Mouse (Mus musculus): ENCODE measurements around the gene Cox19.
A peak's percentile ranks its signal among the peaks of the same experiment; 100 is the strongest.
"Not testable (repeated sequence)": the region's sequence is repeated elsewhere in the genome, so short reads cannot be mapped to it uniquely, and the experiment has no call there.

Cox19 gene

DNA sequence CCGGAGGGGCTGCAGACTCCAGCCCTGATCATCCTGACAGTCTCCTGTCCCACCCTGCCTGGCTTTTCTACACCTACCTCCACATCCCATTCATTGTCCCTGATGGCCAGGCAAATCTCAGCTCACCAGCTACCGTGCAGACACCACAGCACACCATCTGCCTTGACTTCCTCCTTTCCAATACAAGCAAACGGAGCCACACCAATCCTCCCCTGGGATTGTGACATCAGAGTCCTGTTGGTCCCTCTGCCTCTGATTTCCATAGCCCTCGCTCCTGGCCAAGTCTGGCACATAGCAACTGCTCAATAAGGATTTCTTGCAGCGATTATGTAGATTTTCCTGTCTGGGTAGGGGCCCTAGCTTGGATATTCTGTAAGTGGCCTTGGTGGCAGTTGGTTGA, at the start of gene Cox19:
TSS of gene Cox19 (minus strand) at position 285 of the 400 bp plus-strand sequence.
- DNase-seq (ENCODE audit: low read depth, low spot score), result no peak

DNA sequence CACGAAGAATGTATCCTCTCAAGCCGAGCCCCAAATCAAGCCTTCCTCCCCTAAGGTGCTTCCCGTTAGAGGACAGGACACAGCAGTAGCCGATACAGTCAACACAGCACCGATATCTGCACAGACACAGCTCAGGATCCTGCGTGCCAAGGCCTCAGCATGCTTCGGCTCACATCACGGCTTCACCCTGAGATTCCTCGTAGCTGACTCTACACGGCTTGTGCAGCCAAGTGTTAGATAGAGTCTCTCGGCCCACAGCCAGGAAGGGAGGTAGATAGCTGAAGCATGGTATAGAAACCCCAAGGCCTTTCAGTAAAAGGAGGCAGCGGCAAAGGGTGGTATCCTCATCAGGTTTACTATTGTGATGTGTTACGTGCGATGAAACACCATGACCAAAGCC, 48.8 kb upstream of the Cox19 start:
- no peak for DNase-seq (ENCODE audit: low read depth, low spot score)

DNA sequence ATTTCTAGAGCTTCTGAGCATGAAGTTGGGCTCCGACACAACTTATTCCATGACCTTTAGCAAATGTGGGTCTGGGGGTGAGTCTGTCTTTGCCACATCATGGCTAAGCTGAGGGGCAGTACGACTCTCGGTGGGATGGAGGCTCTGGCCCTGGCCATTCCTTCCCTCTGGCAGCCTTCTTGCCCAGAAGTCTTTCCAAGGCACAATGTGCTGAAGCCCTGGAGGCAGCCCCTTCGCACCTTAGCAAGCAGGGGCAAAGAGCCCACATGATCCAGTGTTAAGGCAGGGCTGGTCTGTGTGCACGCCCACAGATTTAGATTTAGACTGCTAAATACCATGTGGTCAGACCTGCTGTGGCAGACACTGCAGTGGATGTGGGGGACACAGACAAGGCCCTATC, 47.6 kb upstream of the Cox19 start:
- DNase-seq (ENCODE audit: low read depth, low spot score), result no peak

DNA sequence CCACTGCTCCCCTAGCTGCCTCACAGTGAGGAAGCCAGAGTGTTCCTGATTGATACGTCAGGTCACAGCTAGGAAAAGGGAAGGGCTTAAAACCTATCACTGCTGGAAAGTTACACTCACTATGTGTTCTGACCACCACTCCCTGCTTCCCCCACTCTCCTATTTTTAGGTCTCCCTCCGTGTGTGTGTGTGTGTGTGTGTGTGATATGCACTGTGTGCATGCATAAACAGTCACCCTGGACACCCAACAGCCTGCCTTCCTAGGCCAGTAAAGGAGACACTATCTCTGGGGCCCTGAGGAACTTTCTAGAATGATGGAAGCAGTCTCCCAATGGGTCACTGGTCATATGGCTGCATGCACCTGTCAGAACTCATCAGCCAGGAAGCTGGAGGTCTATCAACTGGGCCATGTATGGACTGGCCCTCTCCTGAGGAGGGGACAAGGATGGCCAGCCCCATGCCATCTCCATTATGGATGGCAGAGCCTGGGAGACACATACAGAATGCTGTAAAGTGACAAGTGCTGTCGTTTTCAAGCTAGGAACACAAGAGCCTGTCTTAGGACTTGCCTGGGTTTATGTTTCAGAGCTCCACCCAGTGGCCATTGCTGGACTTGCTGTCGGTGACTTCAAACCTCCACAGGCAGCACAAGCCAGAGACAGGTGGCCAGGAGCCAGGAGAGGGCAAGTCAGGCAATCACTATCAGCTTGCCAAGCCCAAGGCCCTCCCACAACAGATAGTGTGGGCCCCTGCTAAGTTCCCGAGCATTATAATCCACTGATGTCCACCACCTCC, 46.9 kb upstream of the Cox19 start:
- DNase-seq (ENCODE audit: low read depth, low spot score), result peak; percentile 87

DNA sequence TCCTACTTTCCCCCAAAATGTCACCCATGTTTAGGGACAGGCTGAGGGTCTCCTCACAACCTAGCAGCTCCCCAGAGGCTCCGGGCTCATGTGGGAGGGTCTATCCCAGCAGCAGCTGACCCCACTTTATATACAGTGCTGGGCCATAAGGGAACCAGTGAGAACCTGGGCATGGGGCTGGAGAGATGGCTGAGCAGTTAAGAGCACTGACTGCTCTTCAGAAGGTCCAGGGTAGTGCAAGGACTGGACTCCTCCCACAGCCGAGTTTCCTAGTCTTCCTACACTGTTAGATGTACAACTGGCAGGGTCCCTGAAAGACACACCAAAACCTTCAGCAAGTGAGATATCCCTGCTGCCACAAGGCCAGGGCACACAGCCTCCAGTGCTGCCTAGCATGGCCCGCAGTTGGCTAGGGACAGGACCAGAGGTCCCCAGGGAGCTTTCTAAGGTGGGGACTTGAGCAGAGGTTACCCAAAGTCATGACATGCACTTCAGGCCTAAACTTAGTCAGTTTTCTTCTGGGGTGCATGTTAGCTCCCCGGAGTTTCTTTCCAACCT, 46.2 kb upstream of the Cox19 start:
- no peak for DNase-seq (ENCODE audit: low read depth, low spot score)

DNA sequence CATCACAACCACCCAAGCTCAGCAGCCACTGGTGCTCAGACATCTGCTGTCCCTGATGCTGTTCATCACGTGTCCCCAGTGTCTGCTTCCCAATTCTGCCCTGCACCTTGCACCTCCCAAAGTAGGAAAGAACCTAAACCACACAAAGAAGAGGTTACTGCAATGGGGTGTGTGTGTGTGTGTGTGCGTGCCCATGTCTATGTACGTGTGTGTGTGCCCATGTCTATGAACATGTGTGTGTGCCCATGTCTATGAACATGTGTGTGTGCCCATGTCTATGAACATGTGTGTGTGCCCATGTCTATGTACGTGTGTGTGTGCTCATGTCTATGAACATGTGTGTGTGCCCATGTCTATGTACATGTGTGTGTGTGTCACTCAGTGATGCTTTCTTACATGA, 44.3 kb upstream of the Cox19 start:
- no peak for DNase-seq (ENCODE audit: low read depth, low spot score)

DNA sequence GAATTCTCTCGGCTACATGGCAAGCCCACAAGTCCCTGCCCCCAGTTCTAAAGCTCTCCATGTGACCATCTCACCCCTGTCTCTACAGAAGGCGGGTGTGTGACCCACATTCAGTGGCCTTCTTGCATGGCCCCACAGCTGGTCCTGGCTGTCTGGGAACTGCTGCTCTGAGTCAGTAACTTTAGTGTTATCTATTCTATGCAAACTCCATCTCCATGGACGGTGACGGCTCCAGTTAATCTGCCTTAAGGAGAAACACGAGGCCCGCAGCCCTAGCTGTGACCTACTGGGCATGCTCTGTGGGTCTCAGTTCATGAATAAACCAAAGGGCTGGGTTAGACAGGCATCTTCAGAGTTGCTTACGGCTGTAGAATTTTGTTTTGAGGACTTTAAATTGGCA, 43.2 kb upstream of the Cox19 start:
- DNase-seq (ENCODE audit: low read depth, low spot score), result no peak

DNA sequence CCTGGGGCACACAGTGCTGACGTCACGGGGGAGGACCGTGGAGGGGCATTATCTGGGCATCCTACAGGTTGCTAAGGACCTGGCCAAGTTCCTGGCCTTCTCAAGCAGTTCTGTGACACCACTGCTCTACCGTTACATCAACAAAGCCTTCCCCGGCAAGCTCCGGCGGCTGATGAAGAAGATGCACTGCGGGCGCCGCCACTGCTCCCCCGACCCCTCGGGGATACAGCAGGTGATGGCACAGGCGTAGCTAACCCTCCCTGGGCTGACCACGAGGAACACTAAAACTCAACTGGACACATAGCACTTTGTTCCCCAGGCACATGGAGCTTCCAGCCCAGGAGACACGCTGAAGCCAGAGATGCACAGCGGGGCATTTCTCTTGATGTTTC, 42.0 kb upstream of the Cox19 start:
- DNase-seq (ENCODE audit: low read depth, low spot score), result no peak

DNA sequence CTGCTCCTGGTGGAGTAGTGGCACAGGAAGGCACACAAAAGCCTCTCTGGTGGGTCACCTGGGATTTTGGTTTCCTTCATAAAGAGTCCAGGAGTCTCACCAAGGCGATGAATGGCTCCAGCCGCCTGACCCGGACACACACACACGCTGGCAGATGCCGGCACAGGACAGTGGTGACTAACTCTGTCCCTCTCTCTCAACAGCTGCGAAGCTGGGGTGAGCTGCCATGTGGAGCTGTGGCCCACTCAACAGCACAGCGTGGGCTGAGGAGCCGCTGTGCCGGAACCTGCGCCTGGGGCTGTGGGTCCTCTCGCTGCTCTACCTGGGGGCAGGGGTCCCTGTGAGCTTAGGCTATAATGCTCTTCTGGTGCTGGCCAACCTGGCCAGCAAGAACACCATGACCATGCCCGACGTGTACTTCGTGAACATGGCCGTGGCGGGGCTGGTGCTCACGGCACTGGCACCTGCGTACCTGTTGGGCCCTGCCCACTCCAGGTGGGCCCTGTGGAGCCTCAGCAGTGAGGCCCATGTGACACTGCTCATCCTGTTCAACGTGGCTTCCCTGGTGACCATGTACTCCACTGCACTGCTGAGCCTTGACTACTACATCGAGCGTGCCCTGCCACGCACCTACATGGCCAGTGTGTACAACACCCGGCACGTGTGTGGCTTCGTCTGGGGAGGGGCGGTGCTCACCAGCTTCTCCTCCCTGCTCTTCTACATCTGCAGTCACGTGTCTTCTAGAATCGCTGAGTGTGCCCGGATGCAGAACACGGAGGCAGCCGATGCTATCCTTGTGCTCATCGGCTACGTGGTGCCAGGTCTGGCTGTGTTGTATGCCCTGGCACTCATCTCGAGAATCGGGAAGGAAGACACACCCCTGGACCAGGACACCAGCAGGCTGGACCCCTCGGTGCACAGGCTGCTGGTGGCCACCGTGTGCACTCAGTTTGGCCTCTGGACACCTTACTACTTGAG, 41.3 kb upstream of the Cox19 start:
- no peak for DNase-seq (ENCODE audit: low read depth, low spot score)

DNA sequence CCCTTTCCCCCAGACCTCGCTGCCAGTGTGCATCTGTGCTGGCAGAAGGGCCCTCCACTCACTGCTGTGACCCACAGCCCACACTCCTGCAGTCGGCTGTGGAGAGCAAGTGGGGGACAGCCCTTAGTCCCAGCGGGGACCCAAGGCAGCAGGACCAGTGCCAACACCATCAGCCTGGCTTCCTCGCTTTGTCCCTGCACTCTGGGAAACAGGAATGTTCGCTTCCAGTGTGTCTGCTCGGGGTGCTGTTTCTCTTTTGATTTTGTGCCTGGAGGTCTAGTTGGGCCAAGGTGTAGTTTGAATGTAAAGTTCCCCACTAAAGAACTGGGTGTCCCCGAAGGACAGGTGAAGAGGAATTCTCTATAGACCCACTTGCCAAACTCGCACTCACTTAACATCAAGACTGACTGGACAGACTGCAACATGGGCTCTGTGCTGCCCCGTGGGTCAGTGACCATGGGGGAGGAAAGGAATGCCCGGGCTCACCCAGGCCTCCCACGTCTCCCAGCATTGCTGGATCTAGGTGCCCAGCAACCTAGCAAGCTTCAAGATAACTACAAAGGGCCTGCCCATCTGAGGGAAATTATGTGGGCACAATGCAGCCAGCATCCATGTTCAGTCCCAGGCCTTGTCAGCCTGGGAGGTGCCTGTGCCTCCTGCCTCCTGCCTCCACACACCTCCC, 40.2 kb upstream of the Cox19 start:
- DNase-seq (ENCODE audit: low read depth, low spot score), result no peak

DNA sequence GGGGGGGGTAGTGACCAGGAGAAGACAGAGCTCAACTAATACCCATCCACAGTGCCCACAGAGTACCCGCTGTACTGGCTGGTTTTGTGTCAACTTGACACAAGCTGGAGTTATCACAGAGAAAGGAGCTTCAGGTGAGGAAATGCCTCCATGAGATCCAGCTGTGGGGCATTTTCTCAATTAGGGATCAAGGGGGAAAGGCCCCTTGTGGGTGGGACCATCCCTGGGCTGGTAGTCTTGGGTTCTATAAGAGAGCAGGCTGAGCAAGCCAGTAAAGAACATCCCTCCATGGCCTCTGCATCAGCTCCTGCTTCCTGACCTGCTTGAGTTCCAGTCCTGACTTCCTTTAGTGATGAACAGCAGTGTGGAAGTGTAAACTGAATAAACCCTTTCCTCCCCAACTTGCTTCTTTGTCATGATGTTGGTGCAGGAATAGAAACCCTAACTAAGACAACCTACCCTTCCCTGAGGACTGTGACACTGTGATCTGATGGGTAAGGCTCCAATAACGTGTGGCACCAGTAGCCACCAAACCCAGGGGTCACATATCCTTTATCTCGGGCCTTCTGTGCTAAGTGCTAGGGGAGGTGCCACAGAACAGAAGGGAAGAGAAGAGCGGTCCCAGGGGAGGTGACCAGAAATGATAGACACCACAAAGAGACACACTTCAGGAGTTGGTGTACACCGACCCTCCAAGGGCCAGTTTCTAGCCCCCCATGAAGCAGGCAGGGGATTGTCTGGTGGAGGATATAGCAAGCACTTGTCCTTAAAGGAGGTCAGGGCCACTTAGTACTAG, 39.3 kb upstream of the Cox19 start:
- not testable (repeated sequence) for DNase-seq (ENCODE audit: low read depth, low spot score)

DNA sequence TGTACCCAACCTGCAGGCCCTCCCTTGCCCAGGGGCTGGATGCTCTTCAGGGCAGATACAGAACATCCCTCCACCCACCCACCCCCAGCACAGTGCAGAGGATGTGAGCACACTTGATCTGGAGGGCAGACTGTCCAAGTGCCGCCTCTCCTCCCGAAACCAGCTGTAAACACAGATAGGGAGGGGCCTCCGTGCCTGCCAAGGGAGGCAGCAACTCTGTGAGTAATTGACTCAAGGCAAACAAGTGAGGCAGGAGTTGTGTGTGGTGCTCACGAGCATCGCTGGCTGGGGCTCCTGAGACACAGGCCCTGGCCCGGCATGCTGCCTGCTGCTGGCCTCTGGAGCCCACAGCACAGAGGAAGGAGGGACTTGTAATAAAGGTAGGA, 38.5 kb upstream of the Cox19 start:
- DNase-seq (ENCODE audit: low read depth, low spot score), result peak; percentile 26

DNA sequence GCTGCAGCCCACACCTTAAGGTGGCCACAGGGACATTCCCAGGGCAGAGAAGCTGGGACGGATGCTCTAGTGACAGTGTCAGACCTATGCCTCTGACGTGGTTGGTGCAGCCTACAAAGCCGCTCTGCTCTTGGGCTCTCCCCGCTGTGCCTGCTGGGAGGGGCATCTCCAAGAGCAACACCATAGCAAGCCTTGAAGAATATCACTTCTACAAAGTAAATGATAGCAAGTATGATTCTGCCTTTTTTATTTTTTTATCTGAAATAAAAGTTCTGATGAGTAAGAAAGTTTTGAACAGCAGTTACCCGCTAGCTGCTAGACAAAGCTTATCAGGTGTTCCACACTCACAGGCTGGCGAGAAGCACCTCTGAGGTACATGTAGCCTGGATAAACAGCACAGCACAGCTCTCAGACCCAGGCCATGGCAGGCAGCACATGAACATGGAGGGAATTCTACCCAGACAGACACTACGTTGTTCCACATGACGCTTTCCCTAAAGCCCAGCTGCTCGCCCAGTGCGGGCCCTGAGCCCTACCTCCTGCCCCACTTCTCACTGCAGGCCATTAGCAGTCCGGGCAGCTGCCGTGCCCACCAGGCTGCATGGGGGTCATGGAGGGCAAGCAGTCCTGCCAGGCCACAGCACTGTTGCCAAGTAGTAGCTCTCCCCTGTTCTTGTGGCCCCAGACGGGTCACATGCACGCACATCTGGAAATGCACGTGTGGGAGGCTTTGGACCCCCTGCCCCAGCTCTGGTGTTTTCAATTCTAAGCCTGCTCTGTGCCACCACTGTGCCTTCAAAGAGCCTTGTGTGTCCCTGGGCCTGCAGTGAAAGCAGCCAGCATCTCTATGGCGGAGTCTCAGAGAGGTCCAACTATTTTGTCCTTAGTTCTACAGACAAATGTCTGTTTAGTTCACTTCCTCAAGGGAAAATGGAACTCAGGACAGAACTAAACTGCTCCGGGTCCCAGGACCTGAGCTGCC, 37.8 kb upstream of the Cox19 start:
- no peak for DNase-seq (ENCODE audit: low read depth, low spot score)

DNA sequence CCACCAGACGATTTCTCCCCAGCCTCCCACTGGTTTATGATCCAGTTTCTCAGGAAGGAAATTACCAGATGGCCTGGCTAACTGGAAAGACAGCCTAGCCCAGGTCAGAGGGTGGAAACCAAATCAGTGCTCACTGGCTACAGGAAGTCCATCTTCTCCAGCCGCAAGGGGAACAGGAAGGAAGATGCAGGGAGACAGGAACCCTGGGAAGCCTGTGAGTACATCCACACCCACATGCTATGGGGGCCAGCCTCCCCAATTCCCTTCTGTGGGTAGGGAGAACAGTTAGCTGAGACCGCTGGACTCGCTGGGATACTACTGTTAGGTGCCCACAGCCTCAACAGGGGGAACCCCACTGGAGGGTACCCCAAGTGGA, 37.0 kb upstream of the Cox19 start:
- no peak for DNase-seq (ENCODE audit: low read depth, low spot score)

DNA sequence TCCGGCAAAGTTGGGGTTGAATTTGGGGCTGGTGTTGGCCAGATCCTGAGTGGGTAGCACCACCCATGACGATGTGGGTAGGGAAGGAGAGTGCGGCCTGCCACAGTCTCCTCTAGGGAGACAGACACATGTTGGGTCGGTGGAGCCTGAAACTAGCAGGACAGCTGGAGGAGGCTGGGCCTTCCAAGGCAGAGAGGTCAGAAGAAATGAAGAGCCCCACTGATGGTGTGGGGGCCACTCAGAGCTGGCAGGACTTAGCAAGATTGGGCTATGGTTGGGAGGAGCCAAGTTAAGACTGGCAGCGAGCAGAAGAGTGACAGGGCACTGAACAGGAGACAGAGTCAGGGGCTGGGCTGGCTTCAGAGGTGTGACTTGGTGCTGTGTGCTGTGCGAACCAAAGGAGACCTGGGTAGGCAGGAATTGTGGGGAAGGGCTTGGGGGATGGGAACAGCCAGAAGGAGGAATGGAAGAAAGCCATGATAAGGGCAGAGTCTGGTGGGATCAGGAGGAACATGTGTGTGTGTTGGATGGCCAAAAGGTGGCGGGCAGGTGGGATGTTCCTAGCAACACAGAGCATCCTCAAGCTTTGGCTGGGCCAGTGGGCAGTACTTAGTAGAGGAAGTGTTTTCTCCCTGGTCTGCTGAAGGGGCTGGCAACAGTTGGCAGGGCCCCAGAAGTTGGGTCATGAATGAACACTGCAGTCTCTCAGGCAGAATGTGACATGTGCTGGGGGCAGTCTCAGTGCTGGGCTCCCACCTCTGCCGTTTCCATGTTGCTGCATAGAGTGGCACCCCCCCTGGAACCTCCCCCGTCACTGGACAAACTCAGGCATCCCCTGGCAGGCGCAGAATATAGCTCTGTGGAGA, 36.3 kb upstream of the Cox19 start:
- DNase-seq (ENCODE audit: low read depth, low spot score), result no peak

DNA sequence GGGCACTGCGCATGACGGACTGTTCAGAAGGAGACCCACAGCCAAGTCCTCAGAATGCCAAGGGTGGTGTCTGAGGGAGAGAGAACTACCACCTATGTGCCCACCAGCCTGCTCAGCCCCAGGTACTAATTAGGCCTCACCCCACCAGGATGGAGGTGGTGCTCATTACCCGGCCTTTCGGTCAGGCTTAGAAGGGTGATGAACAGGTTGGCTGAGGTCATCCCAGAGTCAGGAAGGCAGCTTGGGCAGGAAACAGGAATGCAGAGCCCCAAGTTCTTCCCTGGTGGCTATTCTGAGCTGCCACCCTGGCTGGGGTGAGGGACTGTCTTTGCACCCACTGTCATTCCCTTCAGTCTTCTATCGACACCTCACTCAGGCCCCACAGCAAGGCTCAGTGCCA, 34.8 kb upstream of the Cox19 start:
- DNase-seq (ENCODE audit: low read depth, low spot score), result no peak

DNA sequence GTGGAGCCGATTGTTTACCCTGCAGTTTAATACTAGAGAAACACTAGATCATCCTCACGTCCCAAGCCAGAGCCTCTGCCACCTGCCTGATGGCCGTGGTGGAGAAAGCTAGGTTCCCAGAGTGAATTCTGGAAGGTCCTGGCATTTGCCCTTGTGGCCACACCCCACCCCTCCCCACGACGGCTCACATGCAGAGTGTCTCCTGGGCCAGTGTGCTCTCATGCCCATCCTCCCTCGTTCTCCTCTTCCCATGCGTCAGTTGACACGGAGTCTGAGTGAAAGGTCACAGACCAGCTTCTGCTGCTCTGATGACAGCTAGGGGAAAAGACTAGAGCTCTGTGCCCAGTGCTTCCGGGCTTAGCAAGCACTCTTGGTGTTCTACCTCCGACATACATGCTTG, 33.3 kb upstream of the Cox19 start:
- DNase-seq (ENCODE audit: low read depth, low spot score), result no peak

DNA sequence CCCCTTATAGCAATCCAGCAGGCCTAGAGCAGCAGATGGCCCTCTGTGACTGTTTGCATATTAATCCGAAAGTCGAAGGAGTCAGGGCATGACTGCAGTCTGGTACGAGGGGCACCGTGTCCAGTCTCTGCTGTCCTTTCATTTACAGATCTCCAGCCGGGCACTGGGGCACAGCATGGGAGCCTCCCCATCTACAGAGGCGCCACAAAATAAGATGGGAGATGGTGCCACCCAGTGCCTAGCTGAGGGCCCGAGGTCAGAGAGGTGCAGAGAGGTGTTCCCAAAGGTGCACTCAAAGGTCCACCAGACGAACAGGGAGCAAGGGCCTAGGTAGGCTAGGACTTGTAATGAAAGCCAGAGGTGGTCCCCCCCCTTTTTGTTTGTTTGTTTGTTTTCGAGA, 32.0 kb upstream of the Cox19 start:
- DNase-seq (ENCODE audit: low read depth, low spot score), result no peak

DNA sequence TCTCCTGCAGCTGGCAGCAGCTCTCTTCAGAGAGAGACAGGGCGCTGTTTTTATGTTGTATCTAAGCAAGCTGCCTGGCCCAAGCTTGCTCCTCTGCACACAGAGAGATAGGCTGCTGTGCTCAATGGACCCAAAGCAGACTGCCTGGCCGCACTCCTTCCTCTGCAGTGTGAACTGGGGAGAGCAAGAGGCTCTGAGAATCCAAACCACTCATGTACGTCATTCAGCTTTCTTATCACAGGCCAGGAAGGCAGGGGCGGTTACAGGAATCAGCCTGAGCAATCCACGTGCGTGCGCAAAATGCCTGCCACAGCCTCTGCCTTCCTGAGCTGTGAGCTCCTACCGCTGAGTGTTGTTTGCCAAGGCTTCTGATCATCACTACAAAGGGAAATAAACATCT, 31.5 kb upstream of the Cox19 start:
- no peak for DNase-seq (ENCODE audit: low read depth, low spot score)
